Mouse (Mus musculus) small intestine, adult 2 months (tissue): ENCODE measurements around the gene Ptk6.

Experiments used
- CTCF ChIP-seq: fragments of 200-500 bp; IDR thresholded peaks from 2 replicates; pipeline ENCODE4 v1.5.1; 2012; ENCODE audit warnings: low read depth, mild to moderate bottlenecking, control low read depth, inconsistent platforms, low read length, moderate library complexity, mixed read lengths; ENCODE audit not compliant: insufficient replicate concordance, insufficient read length; ENCODE audit errors: extremely low read depth
- POLR2A ChIP-seq: fragments of 200-500 bp; IDR thresholded peaks from 2 replicates; pipeline ENCODE4 v1.6.1; 2012; ENCODE audit warnings: low read depth, mild to moderate bottlenecking, control low read depth, inconsistent platforms, low read length, moderate library complexity

DNA sequence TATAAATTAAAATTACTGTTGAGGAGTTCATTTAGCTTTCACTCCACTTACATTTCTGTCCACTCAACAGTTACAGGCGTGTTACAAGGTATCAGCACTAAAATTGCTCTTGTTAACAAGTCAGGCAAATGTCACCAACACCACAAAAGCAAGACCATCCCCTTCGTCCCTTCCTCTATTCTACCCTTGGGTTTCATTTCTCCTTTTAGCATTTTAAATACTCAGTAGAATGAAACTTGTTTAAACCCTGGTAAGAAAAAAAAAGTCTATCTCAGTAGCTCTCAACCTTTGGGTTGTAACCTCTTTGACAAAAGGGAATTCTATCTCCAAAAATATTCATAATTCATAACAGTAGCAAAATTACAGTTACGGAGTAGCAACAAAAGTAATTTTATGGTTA lies 9.5 kb downstream of the Ptk6 start:
- TF ChIP-seq CTCF (no peak), POLR2A (no peak)
